Mouse (Mus musculus): ENCODE results near the gene Kcnmb2. TPM values are rescaled to one million over a fixed set of nuclear protein-coding genes. Genes with fewer than 3 reads are reported as not detected.

Kcnmb2 gene
- polyA plus RNA-seq (2015; fragmentation: Nextera tagmentation; extraction: Ambion mirVana): 22.8 and 30.0 TPM in 2 replicates

- H3K27ac ChIP-seq (replicated peaks): peak within 1 kb of the TSS; percentile 33; the same call in 1 of the 2 replicates
- peaks cover 28% of the 10 kb centered on the region for H3K4me1 ChIP-seq (replicated peaks)
These were observed at the start of gene Kcnmb2 for GRCm38 (mm10) chr3:31902504-31903330. Gene Kcnmb2, plus strand, starts transcription at chr3:31902507.

GRCm38 (mm10) chr3:31863522-31863921 is 38.8 kb upstream of the Kcnmb2 start:
- WGBS: 35% methylated on average over 5 of the region's 5 CpGs
- H3K27ac ChIP-seq (replicated peaks): peak overlapping the region; percentile 25; the same call in 1 of the 2 replicates
- no peak overlapping the region for H3K4me3 ChIP-seq
- H3K36me3 ChIP-seq: no peaks in the 10 kb centered on the region
- H3K4me1 ChIP-seq (replicated peaks): peaks cover 4% of the 10 kb centered on the region; the same call in 1 of the 2 replicates
- ATAC-seq (ENCODE audit: low read depth): peak; percentile 72
- no peak overlapping the region for H3K4me2 ChIP-seq
- no peak overlapping the region for H3K9ac ChIP-seq
- no peaks in the 10 kb centered on the region for H3K9me3 ChIP-seq
- H3K27me3 ChIP-seq: no peaks in the 10 kb centered on the region

More at GRCm38 (mm10) chr3:31902504-31903330, at the start of gene Kcnmb2:
- H3K27me3 ChIP-seq: no peaks in the 10 kb centered on the region
- H3K9ac ChIP-seq: peak within 1 kb of the TSS; percentile 73
- H3K4me3 ChIP-seq: peak within 1 kb of the TSS; percentile 50
- no peaks in the 10 kb centered on the region for H3K36me3 ChIP-seq
- no peaks in the 10 kb centered on the region for H3K9me3 ChIP-seq
- H3K4me2 ChIP-seq: peak within 1 kb of the TSS; percentile 66
- peak; percentile 58 for ATAC-seq (ENCODE audit: low read depth)
- WGBS: 3% methylated on average over 22 of the region's 22 CpGs

GRCm38 (mm10) chr3:31864070-31864469 is 38.2 kb upstream of the Kcnmb2 start:
- peak overlapping the region; percentile 15; the same call in 1 of the 2 replicates for H3K27ac ChIP-seq (replicated peaks)
- H3K4me1 ChIP-seq (replicated peaks): peaks cover 4% of the 10 kb centered on the region; the same call in 1 of the 2 replicates

GRCm38 (mm10) chr3:31871461-31871860 is 30.8 kb upstream of the Kcnmb2 start:
- H3K9ac ChIP-seq: no peak overlapping the region
- H3K4me3 ChIP-seq: no peak overlapping the region
- WGBS: 85% methylated on average over 3 of the region's 3 CpGs
- H3K36me3 ChIP-seq: no peaks in the 10 kb centered on the region
- H3K27ac ChIP-seq (replicated peaks): no peak overlapping the region
- no peak overlapping the region for H3K4me2 ChIP-seq
- ATAC-seq (ENCODE audit: low read depth): no peak
- H3K9me3 ChIP-seq: no peaks in the 10 kb centered on the region
- H3K4me1 ChIP-seq (replicated peaks): no peaks in the 10 kb centered on the region
- H3K27me3 ChIP-seq: no peaks in the 10 kb centered on the region

More at GRCm38 (mm10) chr3:31864070-31864469, 38.2 kb upstream of the Kcnmb2 start:
- H3K27me3 ChIP-seq: no peaks in the 10 kb centered on the region
- H3K36me3 ChIP-seq: no peaks in the 10 kb centered on the region
- no peak overlapping the region for H3K4me3 ChIP-seq
- no peak overlapping the region for H3K9ac ChIP-seq
- peak; percentile 61 for ATAC-seq (ENCODE audit: low read depth)
- 72% methylated on average over 3 of the region's 3 CpGs for WGBS
- H3K9me3 ChIP-seq: no peaks in the 10 kb centered on the region
- H3K4me2 ChIP-seq: no peak overlapping the region

GRCm38 (mm10) chr3:31882621-31883131 is 19.6 kb upstream of the Kcnmb2 start:
- Histone ChIP-seq H3K4me3 (no peak overlapping the region), H3K9me3 (no peaks in the 10 kb centered on the region), H3K4me2 (no peak overlapping the region), H3K4me1 (replicated peaks) (0 out of 2 replicates have a peak, but pooled peaks cover 3% of the 10 kb centered on the region), H3K9ac (no peak overlapping the region), H3K27ac (replicated peaks) (no peak overlapping the region; the same call in 1 of the 2 replicates), H3K36me3 (no peaks in the 10 kb centered on the region), H3K27me3 (no peaks in the 10 kb centered on the region)
- WGBS: 28% methylated on average over 12 of the region's 12 CpGs
- peak; percentile 76; the same call in 1 of the 2 replicates for ATAC-seq (ENCODE audit: low read depth)

GRCm38 (mm10) chr3:31892653-31893052 is 9.7 kb upstream of the Kcnmb2 start:
- no peak overlapping the region for H3K27ac ChIP-seq (replicated peaks)
- 70% methylated on average over 2 of the region's 2 CpGs for WGBS
- no peaks in the 10 kb centered on the region for H3K36me3 ChIP-seq
- no peak overlapping the region for H3K9ac ChIP-seq
- H3K4me2 ChIP-seq: no peak overlapping the region
- no peak for ATAC-seq (ENCODE audit: low read depth)
- H3K27me3 ChIP-seq: no peaks in the 10 kb centered on the region
- no peak overlapping the region for H3K4me3 ChIP-seq
- H3K9me3 ChIP-seq: no peaks in the 10 kb centered on the region
- no peaks in the 10 kb centered on the region for H3K4me1 ChIP-seq (replicated peaks)

GRCm38 (mm10) chr3:31903506-31903905 is 1.2 kb downstream of the Kcnmb2 start:
- ATAC-seq (ENCODE audit: low read depth): peak; percentile 76; the same call in 1 of the 2 replicates
- peak overlapping the region; percentile 73 for H3K9ac ChIP-seq
- peak overlapping the region; percentile 50 for H3K4me3 ChIP-seq
- no peaks in the 10 kb centered on the region for H3K9me3 ChIP-seq
- H3K4me1 ChIP-seq (replicated peaks): peaks cover 28% of the 10 kb centered on the region
- no peaks in the 10 kb centered on the region for H3K27me3 ChIP-seq
- WGBS: 4% methylated on average over 9 of the region's 9 CpGs
- peak overlapping the region; percentile 66 for H3K4me2 ChIP-seq
- H3K27ac ChIP-seq (replicated peaks): no peak overlapping the region
- no peaks in the 10 kb centered on the region for H3K36me3 ChIP-seq

- Histone ChIP-seq H3K36me3 (no peaks in the 10 kb centered on the region), H3K9me3 (no peaks in the 10 kb centered on the region), H3K27me3 (no peaks in the 10 kb centered on the region), H3K4me2 (peak overlapping the region; percentile 66), H3K9ac (no peak overlapping the region; the same call in 1 of the 2 replicates), H3K27ac (replicated peaks) (no peak overlapping the region), H3K4me1 (replicated peaks) (peaks cover 28% of the 10 kb centered on the region), H3K4me3 (peak overlapping the region; percentile 50)
- ATAC-seq (ENCODE audit: low read depth): no peak
- WGBS: 65% methylated on average over 5 of the region's 5 CpGs
These were observed 1.8 kb downstream of the Kcnmb2 start for GRCm38 (mm10) chr3:31904156-31904555.

GRCm38 (mm10) chr3:31911168-31911567 is 8.9 kb downstream of the Kcnmb2 start:
- no peak for ATAC-seq (ENCODE audit: low read depth)

GRCm38 (mm10) chr3:31911690-31912089 is 9.4 kb downstream of the Kcnmb2 start:
- no peak overlapping the region for H3K9ac ChIP-seq
- H3K4me1 ChIP-seq (replicated peaks): no peaks in the 10 kb centered on the region
- ATAC-seq (ENCODE audit: low read depth): no peak
- WGBS: 71% methylated on average over 3 of the region's 3 CpGs
- no peak overlapping the region for H3K27ac ChIP-seq (replicated peaks)
- H3K36me3 ChIP-seq: no peaks in the 10 kb centered on the region
- no peak overlapping the region for H3K4me2 ChIP-seq
- no peak overlapping the region for H3K4me3 ChIP-seq
- H3K9me3 ChIP-seq: no peaks in the 10 kb centered on the region
- no peaks in the 10 kb centered on the region for H3K27me3 ChIP-seq

More at GRCm38 (mm10) chr3:31911168-31911567, 8.9 kb downstream of the Kcnmb2 start:
- H3K4me3 ChIP-seq: no peak overlapping the region
- H3K27me3 ChIP-seq: no peaks in the 10 kb centered on the region
- H3K4me2 ChIP-seq: no peak overlapping the region
- WGBS: 71% methylated on average over 5 of the region's 5 CpGs
- no peak overlapping the region for H3K9ac ChIP-seq
- no peaks in the 10 kb centered on the region for H3K4me1 ChIP-seq (replicated peaks)
- no peak overlapping the region for H3K27ac ChIP-seq (replicated peaks)
- no peaks in the 10 kb centered on the region for H3K36me3 ChIP-seq
- H3K9me3 ChIP-seq: no peaks in the 10 kb centered on the region

- Histone ChIP-seq H3K4me1 (replicated peaks) (no peaks in the 10 kb centered on the region), H3K27ac (replicated peaks) (no peak overlapping the region), H3K27me3 (no peaks in the 10 kb centered on the region), H3K36me3 (no peaks in the 10 kb centered on the region), H3K4me3 (no peak overlapping the region), H3K9me3 (no peaks in the 10 kb centered on the region), H3K4me2 (no peak overlapping the region), H3K9ac (no peak overlapping the region)
- no peak for ATAC-seq (ENCODE audit: low read depth)
- 100% methylated on average over 1 of the region's 1 CpGs for WGBS
These were observed 26.2 kb downstream of the Kcnmb2 start for GRCm38 (mm10) chr3:31928544-31928943.

GRCm38 (mm10) chr3:31934704-31935103 is 32.4 kb downstream of the Kcnmb2 start:
- Histone ChIP-seq H3K9ac (no peak overlapping the region), H3K36me3 (no peaks in the 10 kb centered on the region), H3K4me1 (replicated peaks) (0 out of 2 replicates have a peak, but pooled peaks cover 5% of the 10 kb centered on the region), H3K4me3 (no peak overlapping the region), H3K4me2 (no peak overlapping the region), H3K9me3 (no peaks in the 10 kb centered on the region), H3K27ac (replicated peaks) (peak overlapping the region; percentile 35), H3K27me3 (no peaks in the 10 kb centered on the region)
- 84% methylated on average over 1 of the region's 1 CpGs for WGBS
- ATAC-seq (ENCODE audit: low read depth): peak; percentile 53; the same call in 1 of the 2 replicates

All from neural tube, embryonic 13.5 days (tissue).